Mouse (Mus musculus) embryo, embryonic 9.5 days (tissue): ENCODE measurements at regions not wholly inside any gene's neighbourhood (a gene's known extent, or its start where the extent isn't known, plus 50 kb on each side); places are given as distances from the start of the nearest gene placed in this dataset.

Experiments used
- DNase-seq: peaks from one replicate; pipeline ENCODE4 v3.0.0-alpha.2; 2017; ENCODE audit errors: extremely low spot score

DNA sequence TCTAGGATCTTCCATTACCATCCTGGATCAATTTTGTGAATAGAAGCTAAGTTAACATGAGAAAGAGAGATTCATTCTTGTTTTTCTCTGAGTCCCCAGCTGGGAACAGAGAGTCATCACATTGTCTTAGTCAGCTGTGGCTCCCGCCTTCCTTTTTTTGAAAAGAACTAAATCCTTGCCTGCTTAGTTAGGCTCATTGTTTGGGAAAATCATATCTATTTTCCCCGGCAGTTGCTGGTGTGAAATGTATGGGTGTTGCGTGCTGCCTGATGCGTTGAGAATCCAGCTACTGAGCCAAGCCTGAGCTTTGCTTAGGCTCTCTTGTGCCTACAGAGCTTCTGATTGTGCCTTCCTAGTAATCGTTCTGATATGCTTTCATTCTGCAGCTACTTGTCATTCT, 66.3 kb downstream of the Fam50b start:
- DNase-seq: no peak

DNA sequence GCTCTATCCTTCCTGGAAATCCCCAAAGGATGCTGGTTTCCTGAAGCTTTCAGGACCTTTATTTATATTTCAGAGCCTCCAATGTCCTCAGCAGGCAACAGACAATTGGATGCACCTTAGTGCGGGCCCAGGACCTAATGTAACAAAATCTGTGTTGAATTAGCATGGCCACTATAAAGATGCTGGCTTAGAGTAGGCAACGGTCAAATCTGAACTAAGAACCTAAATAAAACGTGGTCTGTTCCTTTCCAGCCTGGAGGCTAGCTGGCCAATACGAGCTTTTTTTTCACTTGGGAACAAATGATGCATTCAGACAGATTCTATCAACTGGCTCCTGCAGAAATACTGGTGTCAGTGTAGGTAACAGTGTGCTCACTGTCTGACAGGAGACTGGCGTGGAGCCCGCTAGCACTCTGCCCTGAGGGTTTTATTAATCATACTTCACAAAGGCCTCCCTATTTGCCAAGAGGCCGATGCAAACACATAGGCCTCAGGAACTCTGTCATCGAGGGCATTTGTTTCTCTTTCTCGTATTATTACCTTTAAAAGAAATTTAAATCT, 68.5 kb upstream of the Prpf4b start:
- DNase-seq: no peak

DNA sequence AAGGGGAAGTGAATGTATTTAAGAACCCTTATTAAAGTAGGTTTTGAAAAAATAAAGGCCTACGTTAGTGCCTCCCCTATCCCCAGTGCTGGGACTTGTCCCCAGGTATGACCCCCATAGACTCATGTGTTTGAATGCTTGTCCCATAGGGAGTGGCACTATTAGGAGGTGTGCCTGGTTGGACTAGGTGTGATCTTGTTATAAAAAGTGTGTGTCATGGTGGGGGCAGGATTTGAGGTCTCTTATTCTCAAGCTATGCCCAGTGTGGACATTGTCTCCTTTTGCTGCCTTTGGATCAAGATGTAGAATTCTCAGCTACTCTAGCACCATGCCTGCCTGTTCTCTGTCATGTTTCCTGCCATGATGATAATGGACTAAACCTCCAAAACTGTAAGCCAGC, 65.6 kb upstream of the Prpf4b start:
- DNase-seq: no peak

DNA sequence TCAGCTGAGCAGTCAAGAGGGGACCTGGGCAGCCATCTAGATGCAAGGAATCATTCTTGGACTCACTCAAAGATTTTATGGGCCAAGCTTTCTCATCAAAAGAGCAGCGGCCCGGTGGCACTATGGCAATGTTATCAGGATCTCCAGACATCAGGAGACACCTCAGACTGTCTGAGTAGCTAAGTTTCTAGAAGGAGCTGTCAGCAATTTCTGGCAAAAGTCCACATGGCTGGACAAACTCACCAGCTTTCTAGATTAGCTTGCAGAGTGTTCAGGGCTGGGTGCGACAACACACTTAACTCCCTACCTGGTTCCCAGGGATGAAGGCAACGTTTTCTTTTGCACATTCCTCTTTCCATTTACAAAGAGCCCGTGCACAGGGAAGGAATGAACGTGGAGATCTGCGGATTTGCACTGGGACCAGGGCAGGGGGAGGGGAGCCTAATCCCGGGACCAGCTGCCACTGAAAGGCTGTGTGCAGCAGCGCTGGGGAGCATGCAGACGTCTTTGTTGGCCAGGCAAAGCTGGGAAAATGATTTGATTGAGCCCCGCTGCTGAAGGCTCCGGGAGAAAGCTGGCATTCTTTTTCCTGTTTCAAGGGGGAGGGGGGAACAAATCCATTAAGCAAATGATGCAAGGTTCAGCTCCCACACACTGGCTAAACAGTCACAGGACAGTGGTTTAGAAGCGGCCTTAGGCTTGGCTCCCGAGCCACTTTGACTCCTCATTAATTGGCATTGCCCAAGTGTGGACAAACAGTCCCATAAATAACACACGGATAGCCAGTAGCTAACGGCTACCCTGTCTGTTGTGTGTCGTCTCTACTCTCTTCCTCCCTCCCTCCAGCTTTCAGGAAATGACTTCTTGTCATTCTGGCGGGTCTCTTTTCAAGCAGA, 60.7 kb upstream of the Prpf4b start:
- DNase-seq: peak; percentile 64

DNA sequence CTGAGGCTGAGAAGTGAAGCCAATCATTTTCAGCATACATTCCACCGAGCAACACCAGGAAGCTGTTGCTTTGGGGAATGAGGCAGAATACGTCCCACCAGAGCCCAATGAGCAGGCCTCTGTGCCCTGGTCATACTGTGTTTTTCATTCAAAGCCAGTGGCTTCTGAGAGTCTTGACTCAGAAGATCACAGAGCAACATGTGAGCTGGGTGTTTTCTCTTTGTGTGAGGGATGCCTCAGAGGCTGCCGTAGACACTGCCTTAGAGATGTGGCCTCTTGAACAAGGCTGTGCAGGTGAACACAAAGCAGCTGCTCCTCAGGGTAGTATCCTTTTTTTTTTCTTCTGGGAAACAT, 60.1 kb upstream of the Prpf4b start:
- DNase-seq: peak; percentile 49

DNA sequence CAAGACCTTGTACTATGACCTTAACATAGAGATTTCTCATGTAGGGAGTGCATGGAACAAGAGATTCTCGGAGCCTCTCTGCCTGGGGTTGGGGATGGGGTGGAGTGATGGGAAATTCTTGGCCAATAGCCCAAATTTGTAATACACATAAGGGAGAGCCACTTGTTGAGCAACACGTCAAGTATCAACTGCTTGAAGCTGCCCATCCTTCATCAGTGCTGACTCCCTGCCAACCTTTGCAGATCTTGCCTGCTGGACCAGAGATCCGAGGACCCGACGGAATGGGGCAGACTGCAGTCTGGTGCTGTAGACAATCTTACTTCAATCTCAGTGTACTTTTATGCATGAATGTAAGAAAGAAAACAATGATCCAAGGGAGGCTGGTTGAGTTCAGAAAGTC, 56.9 kb upstream of the Prpf4b start:
- no peak for DNase-seq

DNA sequence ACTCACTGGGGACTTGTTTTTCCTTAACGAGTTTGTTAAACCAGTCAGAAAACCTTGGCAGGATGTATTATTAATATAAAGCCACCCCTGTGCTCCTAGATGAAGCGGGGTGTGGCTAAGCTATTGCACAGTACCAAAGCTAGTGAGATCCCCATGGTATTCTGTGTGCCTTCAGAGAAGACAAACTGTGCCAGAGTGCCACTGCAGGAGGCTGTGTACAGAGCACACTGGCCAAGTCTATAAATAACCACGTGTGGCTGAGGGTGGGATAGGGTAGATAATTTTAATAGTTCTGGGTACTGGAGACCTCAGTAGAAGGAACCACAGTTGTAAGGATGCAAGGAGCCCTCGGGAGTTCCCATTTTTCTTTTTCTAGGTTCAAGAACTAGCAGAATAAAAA, 54.7 kb upstream of the Prpf4b start:
- no peak for DNase-seq

DNA sequence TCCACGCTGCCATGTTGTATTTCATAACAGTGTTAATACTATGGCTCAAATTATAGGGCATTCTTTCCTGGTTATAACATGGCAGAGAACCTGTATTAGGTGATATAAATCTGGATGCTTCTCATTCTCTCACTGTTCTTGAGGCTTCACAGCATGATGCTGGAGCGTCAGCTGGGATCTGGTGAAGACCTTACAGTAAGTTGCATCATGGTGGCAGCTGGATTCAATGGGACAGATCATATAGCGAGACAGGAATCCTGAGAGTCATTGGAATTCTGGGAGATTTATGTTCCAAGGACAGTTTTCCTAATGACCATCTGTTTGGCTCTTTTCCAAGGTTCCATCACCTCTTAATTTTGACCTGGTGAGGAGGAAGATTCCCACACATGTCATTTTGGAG, 53.2 kb upstream of the Prpf4b start:
- DNase-seq: no peak

DNA sequence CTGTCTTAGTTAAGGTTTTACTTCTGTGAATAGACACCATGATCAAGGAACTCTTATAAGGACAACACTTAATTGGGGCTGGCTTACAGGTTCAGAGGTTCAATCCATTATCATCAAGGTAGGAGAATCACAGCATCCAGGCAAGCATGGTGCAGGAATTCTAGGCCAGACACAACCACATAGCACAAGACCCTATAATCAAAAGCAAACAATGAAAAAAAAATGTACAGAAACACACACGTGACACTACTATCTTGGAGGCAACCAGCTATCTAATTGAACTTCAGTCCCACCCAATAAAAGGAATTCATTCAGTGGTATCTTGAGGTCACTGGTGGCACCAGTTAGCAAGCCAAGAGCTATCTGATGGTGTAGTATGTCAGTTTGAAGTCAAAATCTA, 50.9 kb upstream of the Prpf4b start:
- no peak for DNase-seq
